Mouse (Mus musculus): ENCODE measurements around the gene Gpr39.

The Gpr39 gene

DNA sequence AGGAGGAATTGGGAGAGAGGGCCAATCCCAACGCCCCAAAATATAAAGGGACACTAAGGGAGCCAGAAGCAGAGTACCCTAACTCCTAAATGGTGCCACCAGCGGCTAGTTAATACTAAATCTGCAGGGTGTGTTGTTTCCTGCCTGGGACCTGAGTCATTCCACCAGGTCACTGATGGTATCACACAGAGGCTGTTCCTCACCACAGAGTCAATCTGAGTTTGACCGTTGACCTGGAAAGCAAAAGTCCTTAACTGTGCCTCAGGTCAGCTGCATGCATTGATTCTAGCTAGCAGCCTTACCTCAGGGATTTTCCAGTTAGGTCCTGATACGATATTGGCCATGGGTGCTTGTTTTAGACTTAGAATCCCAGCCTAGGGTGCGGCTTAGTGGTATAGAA is 17.5 kb downstream of the Gpr39 start:
- no peak for DNase-seq (ENCODE audit: low read depth, low spot score)

DNA sequence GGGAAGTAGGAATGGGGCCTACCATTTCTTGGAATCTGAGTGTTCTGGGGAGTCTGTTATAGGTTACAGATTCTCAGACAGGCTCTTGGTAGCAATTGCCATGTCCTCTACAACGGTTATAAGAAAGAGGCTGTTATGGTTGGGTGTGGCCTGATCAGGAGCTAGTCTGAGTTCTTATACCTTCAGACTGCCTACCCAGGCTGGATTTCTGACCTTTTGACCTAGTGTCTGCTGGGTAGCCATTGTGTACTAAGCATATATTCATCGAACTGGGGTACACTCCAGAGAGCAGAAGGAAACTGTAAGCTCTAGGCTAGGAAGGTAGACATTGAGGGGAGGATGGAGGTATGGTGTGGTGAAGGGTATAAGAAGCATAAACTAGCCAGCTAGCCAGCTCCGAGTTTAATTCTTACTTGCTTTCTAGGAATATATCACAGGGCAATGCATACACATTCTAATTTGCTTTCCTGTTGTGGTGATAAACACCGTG is 24.4 kb downstream of the Gpr39 start:
- no peak for DNase-seq (ENCODE audit: low read depth, low spot score)

DNA sequence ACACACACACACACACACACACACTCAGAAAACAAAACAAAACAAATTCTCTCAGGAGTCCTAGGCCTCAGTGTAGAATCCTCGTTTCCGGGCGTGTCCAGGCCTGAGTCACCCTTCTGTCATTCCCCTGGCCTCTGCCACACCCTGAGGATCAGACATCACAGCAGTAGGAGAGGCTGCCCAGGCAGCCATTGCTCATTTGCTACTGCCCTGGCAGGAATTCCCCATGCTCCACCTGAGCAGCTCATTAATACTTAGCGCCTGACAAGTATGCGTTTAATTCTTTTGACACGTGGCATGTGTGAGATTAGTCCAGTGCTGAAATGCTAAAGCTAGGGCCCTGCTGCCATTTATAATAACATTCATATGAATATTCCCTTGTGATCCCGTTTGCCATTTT is 25.0 kb downstream of the Gpr39 start:
- DNase-seq (ENCODE audit: low read depth, low spot score), result no peak

DNA sequence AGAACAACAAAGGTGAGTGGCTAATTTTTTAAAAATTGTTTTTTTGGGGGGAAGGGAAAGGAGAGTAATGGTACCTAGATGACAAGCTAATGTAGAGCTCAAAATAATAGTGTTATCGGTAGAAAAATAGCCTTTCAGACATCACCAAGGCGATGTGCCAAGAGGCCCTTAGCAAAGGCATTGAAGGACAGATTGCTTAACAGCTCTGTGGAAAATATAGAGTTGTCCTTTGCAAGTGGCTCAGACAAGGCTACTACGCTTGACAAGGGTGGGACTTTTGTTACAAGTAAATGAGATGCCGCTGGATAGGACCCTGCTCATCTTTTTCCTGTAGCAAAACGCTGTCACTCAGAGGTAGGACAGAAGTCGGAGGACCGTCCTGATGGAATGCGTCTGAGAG is 25.5 kb downstream of the Gpr39 start:
- DNase-seq (ENCODE audit: low read depth, low spot score), result no peak

DNA sequence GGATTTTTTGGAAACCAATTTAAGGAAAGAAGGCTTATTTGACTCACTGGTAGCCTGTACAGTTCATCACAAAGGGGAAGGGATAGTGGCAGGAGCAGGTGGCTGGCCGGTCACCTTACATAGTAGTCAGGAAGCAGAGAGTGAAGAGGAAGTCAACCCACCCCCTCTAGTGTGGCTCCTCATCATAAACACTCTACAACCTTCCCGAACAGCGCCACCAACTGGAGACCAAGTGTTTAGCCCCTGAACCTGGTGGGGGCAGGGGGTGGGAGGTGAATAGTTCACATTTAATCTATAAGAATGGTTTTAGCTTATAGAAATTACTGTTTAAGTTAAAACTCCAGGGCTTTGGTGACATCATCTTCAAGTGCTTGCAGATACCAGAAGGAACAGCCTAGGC is 28.6 kb downstream of the Gpr39 start:
- DNase-seq (ENCODE audit: low read depth, low spot score), result no peak

DNA sequence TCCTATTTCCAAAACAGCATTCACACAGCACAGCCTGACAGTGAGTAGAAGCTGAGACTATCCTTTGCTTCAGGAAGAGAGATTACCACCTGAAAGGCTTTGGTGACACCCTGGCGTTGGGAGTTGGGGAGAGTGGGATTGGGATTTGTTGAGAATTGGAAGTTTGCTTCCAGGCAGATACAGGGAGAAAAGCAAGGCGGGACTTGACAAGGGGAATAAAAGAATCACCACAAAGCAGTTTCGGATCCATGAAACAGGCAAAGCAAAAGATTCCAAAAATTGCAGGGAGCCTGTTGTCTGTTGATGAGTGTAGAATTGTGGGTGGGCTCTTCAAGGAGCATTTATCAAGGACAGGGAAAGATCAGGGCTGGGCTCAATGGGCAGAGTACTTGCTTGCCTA is 38.5 kb downstream of the Gpr39 start:
- DNase-seq (ENCODE audit: low read depth, low spot score), result no peak

DNA sequence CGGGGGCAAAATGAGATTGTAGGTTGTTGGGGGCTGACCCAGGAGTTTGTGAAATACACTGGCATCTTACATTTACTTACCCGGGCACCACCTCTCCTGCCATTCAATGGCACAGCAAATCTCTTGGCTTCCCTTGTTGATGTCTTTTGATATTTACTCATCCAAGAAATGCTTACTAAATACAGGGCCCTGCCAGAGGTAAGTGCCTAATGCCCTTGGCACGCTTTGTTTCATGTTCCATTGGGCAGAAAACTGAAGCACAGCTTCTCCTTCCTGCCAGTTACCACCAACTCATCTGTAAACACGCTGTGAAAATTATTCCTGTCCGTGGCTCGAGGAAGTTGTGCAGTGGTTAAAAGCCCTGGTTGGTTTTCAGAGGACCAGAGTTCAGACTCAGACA is 39.4 kb downstream of the Gpr39 start:
- no peak for DNase-seq (ENCODE audit: low read depth, low spot score)

DNA sequence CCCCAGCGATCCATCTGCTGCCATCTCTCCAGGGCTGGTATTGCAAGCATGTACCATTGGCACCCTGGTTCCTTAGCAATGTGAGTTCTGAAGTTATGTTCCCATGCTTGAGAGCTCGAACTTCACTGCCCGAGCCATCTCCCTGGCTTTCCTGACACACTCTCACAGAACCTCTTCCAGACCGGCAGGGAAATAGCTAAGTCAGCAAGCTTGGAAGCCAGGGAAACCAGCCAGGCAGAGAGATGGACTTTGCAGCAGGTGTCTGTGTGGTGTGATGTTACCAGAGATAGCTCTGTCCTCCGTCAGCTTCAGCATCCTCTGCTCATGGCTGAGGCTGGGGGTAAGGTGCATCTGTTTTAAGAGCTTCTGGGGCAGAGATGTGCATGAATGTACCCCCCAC is 41.1 kb downstream of the Gpr39 start:
- no peak for DNase-seq (ENCODE audit: low read depth, low spot score)

DNA sequence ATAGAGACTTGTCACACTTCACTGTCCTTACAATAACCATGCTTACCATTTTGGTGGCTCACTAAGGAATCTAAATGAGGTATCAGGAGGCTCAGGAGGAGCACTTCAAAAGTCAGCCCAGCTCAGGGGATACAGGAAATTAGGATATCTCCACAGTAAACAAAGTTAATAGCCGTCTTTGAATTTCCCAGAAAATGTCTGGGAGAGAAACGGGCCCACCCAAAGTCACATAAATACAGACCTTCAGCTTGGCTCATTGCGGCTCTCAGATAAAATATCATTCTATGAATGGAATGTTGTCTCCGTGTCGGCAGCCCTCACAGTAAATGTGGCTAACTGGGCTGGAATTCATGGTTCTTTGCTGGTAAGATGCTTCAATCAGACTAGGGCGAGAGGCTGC is 42.3 kb downstream of the Gpr39 start:
- DNase-seq (ENCODE audit: low read depth, low spot score), result no peak

DNA sequence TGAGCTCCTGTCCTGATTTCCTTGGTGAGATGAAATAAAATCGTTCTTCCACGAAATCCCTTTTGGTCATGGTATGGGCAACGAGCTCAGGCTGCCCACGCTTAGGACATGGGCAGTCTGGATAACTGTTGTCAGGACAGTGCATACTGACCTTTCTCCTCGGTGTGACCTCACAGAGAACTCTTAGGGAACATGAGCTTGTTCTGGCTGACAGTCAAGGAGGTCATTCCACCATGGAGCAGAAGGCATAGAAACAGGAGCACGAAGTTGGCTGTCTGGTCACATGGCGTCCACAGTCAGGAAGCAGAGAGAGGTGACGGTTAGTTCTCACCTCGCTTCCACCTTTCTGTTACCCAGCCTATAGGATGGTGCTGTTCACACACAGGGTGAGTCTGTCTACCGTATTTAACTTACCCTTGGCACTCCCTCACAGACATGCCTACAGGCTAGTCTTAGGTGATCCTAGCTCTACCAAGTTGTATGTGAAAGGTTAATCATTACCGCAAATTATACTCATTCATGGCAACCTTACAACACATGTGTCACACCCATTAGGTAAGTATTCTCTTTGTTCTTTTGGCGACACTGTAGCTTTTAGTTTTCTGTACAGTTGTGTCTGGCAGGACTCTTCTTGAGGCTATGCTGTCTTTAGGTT is 44.4 kb downstream of the Gpr39 start:
- DNase-seq (ENCODE audit: low read depth, low spot score), result no peak

DNA sequence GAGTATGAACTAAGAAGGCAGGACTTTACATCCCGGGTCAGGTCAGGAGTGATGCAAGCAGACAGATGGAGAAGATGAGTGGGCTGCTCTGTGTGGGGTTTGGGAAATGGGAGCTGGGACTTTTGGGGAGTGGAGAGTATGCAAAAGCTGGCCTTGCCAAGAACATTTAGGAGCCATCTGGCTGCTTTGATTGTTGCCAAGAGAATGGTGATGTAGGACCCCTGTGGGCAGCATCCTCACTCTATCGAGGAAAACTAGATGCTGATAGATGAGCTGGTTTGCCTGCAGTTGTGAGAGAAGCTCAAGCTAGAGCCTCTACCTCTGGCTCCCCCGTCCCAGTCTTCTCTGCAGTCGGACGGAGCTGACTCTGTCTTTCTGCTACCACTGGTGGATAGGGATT is 47.5 kb downstream of the Gpr39 start:
- no peak for DNase-seq (ENCODE audit: low read depth, low spot score)

DNA sequence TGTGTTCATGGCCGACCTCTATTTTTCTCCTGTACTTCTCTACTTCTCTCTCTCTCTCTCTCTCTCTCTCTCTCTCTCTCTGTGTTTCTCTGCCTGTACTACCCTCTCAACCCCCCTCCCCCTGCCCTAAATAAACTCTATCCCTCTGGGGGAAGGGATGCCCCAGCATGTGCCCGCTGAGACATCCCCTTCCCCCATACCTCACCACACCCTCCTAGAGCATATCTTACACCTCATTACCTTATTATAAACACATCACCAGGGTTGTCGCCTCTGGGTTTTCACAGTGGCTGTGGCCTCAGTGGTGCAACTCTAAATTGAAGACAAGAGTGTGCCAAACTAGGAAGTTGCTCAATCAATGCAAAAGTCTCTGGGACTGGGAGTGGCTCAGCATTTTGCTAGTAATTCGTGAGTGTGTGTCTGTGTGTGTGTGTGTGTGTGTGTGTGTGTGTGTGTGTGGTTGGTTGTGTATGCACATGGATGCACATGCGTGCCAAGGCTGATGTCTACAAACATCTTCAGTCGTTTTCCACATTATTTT is 52.3 kb downstream of the Gpr39 start:
- DNase-seq (ENCODE audit: low read depth, low spot score), result no peak

DNA sequence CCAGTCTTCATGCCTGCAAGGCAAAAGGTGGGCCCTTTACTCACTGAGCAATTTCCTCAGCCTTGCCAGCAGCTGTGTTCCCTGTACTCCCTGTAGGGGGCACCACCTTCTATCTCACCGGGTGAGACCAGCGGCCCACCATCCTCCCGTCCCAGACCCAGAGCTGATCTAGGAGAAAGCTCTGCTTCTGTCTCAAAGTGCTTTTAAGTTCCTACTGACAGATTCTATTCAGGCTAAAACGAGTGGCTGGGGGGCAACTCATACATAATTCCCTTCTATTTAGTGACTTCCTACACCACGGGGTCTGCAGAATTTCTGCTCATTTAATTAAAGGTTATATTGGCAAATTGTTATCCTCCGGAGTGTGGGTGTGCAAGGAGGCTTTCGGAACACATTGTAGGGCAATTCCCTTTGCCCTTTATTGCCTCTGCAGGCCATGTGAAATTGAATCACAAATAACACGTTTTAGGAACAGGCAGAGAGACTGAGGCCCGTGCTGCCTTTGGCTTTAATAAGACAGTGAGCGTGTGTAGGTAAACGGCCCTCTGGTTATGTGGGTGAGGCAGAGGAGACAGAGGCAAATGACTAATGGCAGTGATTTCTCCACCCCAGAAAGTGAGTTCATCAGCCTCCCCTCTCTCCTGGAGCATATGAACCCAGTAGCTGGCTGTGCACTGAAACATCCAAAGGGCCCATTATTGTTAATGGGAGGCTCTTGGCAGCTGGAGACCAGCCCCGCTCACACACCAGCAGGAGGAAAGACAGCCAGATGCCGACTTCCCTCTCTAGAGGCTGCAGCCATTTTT is 53.1 kb downstream of the Gpr39 start:
- no peak for DNase-seq (ENCODE audit: low read depth, low spot score)

DNA sequence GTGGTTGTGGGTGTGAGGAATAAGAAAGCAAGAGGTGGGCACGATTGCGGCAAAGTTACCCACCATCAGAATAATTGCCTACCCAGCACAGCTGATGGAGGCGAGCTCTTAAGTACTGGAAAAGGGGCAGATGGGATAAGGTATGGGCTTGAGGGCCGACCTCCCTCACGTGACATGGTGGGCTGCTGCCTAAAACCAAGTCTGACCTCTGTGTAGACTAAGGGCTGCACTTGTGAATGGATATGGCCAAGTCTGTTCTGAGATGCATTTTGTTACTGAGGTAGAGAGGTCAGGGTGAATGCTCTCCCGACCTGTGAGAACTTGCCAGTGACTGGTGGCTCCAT is 53.7 kb downstream of the Gpr39 start:
- no peak for DNase-seq (ENCODE audit: low read depth, low spot score)

DNA sequence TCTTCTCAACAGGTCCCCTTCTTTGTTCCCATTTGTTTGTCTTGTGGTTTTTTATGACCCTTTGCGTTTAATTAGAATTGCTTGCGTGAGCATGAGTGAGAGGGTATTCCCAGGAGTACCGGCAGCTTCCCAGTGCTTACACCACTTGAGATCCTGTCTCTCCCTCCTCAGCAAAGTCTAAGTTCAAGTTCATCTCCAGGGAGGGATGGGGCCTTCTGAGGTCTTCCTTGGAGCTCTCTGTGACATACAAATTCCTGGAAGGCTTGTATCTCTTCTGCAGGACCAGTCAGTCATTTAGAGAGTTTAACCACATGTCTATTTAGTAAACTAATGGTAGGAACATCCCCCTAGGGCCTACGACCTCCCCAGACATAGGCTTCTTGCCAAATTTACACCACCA is 55.1 kb downstream of the Gpr39 start:
- DNase-seq (ENCODE audit: low read depth, low spot score), result no peak

DNA sequence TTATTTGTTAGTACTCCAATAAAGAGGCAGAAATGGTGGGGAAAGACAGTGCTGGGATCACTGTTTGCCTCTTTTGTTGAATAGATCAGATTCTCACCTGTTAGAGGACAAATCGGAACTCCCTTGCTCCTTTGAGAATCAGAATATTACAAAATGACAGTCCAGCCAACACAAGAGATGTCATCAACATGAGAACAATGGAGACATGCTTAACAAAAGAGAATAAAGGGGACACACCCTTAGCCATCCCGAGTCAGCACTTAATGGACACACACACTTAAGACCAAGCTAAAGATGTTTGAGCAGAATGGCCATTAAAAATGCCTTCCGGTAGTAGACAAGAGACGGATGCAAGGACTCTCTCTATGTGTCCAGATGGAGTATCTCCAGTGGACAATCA is 68.0 kb downstream of the Gpr39 start:
- DNase-seq (ENCODE audit: low read depth, low spot score), result no peak

DNA sequence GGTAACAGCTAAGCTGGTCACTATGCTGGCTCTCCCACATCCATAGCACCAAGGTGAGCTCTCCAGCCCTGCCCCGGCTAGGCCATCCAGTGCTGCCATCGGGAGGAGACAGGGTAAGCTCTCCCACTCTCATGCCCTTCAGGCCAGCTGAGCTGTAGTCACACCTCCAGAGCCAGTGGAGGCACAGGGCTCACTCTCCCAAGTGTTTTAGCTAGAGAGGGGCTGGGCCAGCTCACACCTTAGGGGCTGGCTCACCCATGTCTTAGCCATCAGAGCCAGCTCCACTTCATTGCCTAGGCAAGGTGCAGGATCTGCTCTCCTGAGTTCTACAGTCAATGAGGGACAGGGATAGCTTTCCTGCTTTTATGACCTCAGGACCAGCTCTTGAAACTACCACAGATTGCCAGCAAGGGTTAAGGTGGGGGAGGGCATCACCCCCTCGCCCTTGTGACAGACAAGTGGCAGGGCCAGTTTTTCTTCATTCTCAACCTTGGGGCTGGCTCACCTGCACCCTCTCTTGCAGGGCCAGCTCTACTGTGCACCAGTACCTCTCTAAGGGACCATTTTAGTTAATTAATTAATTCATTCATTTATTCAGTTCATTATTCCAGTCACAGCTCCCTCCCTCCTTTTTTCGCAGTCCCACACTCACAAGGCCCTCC is 78.7 kb downstream of the Gpr39 start:
- DNase-seq (ENCODE audit: low read depth, low spot score), result no peak

DNA sequence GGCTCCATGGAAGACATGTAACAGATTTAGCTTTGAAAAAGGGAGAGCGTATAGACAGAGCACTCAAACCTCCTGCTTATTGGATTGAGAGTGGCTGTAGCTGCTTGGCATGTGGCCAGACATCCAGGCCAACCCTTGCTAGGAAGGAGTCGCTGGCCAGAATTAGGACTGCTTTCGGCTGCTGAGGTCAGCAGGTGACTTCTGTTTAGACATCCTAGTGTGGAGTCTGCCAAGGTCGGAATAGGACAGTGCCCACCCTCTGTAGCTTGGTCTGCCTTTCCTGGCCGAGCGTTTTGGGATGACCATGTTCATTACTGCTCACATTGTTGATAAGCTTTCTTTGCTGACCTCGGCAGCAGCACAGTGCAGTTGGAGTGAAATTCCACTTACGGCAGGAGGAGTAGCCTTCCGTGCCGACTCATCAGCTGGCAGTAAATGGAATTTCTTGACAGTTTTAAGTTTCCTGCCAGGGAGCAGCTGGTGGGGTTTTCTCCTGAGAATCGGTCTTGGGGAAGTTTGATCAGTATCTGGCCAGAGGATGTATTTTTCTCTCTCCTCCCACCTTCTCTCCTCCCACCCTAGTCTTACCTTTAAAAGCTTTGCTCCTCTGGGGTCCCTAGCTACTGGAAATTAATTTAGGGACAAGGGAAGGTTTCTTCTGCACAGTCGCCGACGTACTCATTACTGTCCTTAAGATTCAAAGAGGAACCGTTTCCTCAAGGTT is 83.3 kb downstream of the Gpr39 start:
- no peak for DNase-seq (ENCODE audit: low read depth, low spot score)

DNA sequence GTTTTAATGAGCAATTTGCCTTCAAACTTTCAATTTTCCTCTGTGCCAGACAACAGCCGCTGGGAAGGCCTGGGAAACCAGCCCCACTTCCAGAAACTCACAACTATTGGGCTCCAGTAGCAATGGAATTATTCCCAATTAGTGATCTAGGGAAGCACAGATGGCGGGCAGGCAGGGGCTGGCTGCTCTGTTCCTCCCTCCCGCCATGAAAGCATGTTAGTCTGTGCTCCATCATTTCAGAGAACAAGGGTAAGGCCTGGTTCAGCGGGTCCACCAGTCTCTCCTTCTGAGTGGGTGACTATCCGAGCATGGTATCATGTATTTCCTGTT is 83.9 kb downstream of the Gpr39 start:
- DNase-seq (ENCODE audit: low read depth, low spot score), result no peak

DNA sequence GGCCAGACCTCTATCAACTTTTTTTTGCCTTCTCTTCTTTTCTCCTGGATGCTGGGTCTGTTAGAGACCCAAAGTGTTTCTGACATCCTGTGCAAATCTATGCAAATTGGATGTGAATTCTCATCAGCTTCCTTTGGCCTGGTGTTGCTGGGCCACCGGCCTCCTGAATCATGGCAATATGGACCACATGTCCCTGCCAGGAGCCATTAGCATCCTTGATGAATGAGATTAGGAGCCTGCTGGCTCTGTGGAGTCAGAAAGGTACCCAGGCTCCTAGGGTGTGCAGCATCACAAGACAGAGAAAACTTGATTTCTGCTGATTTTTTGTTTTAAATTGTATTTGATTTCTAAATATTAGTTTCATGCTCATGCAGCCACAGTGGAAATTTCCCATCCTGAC is 85.3 kb downstream of the Gpr39 start:
- DNase-seq (ENCODE audit: low read depth, low spot score), result no peak

DNA sequence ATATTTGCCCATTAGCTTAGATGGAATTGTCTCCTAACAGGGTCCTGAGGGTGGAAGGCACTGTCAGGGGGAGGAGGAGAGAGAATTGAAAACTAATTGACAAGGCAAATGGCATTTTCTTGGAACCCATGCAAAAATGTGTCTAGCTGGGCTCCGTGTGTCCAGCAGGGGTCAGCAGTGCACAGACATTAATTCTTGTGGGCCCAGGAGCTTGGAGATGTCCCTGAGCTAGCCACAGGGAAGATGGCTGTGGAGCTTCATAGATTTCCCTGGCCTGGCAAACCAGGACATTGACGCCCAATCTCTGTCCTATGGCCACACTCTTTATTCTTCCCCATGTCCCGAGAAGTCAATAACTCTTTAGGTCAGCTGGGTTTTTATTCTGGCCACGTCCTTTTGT is 113.0 kb downstream of the Gpr39 start:
- DNase-seq (ENCODE audit: low read depth, low spot score), result no peak

DNA sequence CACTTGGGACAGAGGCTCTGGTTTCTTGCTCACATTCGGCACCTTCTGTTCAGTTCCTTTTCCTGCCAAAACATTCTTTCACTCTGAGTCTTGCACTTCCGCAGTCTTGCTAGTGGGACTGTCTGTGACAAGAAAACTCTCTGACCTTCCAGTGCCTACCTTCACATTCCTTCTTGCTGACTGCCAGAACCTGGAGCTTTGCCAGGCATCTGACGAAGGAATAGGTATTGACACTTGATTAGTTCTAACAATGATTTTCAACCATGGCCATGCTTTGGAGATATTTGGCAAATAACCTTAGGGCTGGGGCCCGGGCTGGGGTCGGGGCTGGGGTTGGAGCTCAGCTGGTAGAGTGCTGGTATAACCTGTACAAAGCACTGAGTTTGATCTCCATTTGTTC is 123.7 kb downstream of the Gpr39 start:
- DNase-seq (ENCODE audit: low read depth, low spot score), result no peak
